Mouse (Mus musculus) kidney, postnatal 36 days (tissue): ENCODE results near the gene Mettl14.
"Not testable (repeated sequence)": the region's sequence is repeated elsewhere in the genome, so short reads cannot be mapped to it uniquely, and the experiment has no call there.

Experiments used
- DNase-seq, 2 experiments: peaks; one replicate each; pipeline ENCODE4 v3.0.0; 2021 to 2022; ENCODE audit warnings: mixed read lengths in 2 of 2

Mettl14 gene

DNA sequence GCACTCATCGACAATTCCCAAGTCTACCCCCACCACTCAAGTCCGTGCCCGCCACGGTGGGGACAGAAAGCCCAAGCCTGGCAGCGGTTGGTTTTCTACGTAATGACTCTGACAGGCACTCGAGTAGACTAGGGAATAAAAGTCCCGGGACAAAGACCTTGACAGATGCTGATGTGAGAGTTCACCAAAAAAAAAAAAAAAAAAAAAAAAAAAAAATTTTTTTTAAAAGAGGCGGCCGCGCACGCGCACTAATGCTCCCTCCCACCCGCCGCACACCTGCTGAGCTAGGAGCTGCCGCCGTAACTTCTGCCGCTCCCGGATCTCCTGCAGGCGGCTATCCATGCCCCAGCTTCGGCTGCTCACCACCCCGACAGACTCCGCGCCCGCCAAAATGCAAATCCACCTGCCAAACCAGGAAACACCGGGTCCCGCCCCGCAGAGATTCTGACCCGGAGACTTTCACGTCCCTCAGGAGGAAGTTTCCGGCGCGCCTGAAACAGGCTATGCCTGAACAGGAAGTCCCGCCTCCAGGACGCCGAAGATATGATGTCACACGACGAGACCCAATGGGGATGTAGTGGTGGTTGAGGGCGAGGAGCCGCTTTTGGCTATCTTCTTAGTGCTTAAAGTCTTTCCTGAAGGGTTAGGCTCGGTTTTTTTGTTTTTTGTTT lies at the start of gene Mettl14:
Gene Mettl14 (minus strand): TSS at position 623 of the 671 bp plus-strand sequence.
- DNase-seq, result peak; percentile 98

DNA sequence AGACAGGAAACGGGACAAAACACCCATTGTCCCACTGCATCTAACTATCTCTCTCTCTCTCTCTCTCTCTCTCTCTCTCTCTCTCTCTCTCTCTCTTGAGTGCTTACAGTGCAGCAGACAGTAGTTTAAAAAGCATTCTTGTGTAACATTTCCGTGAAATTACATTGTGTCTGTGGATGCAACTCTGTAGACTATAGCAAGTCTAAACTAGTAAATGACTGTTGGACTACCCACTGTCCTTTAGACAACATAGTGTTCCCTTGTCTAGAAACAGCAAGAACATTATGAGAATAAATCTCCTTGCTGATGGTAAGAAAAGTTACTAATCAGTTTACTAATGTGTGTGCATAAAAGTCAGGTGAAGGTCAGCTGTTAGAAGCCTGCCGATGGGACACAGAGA lies 47.5 kb upstream of the Mettl14 start:
- no peak for DNase-seq

DNA sequence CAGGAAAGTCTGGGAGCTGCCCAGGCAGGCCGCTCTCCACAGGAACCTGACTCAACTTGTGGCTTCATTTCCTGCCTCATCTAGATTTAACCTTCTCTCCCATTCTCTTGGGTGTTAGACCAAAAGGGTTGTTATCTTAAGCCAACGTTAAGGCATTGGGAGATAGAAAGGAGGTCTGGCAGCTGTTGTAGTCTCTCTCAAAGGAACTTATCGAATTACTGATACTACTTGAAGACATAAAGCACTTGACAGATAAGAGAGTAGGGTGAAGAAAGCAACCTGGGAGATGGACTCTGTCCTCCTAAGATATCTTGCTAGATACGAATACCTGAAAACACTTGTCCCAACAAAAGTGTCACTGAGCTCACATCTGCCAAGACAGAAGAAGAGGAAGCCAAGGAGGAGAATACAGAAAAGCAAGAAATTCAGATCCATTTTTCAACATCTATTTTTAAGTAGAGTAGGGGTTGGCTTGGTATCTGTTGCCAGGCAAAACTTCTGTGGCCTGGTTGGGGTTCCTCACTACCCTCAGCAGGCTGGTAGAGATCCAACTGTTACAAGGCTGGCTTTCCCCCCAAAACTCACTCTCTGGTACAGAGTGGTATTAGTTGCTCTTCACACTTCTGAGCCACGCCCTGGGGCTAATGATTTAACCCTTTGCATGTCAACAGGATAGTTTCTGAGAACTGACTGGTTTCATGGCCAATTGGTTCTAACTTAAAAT lies 46.2 kb upstream of the Mettl14 start:
- no peak for DNase-seq

DNA sequence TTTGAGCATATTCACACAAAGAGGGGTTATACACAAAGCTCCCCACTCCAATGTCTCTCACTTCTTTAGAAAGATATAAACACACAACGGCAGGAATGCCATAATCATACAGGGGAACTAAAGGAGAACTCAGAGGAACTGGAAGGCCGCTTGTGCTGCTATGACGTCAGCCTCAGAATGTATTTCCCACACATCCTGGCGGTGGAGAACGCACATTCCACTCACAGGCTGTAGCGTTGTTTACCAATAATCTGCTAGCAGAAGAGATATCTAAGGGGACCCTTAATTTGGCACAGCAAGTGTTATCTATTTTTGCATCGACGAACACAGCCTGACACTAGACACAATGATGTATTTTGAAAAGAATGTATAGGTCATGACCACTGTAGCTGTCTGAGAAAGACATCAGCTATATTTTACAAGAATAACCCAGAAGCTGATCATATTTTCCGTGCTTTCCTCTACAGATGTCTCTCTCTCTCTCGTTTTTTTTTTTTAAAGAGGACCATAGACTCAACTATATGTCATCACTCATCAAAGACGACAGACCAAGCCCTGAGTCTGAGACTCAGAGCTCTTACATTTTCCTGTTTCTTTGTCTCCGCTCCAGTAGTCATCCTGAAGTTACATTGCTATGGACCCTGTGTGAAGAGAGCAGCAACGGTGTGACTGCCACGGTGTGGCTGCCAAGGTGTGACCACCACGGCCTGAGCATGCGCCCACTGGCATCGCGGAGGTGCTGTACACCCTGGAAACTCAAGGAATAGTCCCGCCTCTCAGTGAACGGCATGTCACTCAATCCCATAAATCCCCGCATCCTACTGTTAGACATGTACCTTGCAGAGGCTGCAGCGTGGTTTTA lies 43.9 kb upstream of the Mettl14 start:
- no peak for DNase-seq

DNA sequence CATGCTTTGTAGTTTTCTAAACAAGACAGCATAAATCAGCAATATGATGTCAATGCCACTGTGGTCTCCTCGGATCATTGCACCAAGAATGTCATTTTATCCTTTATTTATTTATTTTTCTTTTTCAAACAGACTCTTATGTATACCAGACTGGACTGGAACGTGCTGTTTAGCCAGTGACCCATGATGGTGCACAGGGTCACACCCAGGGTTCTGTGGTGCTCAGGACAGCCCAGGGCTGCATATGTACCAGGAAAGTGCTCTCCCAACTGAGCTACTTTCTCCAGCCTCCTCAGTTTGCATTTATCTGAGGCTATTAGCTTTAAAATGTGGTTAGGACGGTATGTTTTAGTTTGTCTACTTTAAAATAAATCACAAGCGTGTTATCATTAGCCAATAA lies 42.1 kb upstream of the Mettl14 start:
- DNase-seq, result no peak

DNA sequence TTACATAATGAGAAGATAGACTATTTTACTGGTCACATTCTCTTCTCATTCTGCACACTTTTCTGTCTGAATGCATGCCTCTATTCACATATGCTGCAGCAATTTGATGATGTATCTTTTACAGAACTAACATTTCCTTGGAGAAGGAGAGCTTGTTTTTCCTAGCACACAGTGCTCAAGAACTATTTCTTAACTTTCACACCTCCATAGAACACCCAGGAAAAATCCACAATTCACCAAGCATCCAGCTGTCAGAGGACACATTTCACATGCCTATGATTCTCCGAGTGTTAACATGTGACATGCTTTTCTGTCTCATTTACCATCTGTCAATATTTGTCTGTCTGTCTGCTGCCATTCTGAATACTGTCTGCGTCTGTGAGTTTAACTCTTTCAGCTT lies 39.7 kb upstream of the Mettl14 start:
- DNase-seq, result no peak

DNA sequence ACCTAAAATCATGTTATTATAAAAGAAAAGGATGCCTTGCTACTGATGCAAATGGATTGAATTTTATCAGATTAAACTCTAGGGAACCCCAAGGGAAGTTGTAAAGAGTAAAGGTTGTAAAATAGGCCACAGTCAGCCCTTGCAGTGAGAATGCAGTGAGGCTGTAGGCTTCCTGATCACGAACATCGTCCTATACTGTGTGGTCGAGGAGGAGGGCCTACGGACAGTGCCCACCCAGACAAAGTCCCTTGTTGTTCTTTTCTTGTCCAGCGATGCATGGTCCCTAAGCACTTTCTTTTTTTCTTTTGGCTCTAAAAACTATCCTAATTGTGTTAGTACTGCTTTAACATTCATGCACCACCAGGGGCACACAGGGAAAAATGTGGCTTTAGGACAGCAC lies 27.3 kb upstream of the Mettl14 start:
- no peak for DNase-seq

DNA sequence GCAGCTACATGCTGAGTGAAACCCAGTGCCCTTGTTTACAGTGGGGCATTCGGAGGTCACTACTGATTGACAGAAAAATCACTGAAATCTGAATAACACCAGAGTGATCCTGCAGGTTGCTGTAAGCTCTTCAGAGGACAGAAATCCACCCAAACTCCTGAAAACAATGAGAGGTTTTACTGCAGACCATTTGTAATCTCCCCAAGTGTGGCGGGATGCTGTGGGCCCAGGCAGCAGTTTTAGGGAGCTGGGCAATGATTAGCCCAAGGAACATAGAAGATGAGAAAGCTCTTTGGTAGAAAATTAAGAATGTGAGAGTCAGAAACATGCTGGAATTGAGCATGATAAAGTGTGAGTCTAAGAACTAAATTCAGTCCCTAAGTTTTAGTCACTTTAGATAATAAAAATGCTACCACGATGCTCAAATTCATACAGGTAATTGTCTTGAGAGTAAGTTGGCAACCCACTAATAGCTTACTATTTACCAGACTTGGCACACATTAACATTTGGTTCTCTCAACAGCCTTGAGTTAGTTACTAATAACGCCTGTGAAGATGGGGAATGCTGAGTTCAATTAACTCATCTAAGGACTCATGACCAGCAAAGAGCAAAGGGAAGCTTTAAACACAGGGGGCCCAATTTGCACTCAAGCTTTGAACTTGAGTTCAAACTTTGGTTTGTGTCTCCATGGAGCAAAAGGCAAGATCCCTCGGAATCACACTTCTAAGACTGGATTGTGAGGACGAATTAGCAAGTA lies 26.1 kb upstream of the Mettl14 start:
- peak; percentile 10 to 40 for DNase-seq

DNA sequence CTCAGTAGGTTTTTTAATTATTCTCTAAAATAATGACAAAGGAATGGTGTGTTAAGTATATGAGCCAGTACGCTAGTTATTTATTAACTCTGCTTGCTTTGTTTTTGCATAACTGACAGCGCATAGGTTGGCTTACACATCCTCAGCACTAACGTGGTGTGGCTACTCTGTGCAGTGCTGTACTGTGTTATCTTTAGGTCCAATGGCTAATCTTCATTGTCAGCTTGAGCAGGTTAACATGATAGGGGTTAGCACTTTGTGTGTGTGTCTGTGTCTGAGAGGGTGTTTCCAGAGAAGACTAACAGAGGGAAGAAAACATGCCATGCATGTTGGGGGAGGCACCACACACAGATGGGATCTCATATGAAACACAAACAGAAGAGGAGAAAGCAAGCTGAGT lies 19.0 kb upstream of the Mettl14 start:
- no peak for DNase-seq

DNA sequence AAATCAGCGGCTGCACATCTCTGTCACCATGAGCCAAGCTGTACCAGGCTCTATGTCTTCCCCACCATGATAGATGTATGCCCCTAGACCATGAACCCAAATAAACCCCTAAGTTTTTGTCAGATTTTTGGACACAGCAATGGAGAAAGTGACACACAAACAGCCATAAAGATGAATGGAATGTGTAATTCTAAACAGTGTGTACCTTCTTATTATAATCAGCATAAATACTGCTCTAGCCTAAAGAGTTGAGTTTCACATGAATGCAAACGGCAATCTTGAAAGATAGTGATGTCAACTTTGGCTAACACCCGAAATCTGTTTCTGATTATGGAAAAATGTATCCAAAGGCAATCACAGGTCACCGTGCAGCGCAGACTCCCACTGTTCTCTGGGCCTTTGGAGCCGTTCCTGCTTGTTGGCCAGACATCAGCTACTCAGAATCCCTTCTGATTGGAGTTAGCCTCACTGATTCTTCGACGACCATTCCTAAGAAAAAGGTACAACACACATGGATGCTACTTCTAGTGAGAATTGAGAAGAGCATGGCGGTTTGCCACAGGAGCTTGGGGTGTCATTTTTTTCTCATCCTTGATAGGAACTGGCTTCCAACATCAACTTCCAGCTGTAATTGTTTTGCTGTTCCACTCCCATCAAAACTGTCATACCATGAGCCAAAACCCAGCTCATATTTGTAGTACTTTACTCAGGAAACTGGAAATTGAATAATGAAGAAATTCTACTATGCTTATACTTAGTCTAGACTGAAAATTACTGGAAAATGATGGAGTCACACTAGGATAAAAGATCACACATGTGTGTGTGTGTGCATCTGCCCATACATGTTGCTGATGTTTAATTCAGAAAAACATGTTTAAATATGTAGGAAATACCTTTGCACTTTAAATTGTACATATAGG lies 11.9 kb upstream of the Mettl14 start:
- no peak for DNase-seq

DNA sequence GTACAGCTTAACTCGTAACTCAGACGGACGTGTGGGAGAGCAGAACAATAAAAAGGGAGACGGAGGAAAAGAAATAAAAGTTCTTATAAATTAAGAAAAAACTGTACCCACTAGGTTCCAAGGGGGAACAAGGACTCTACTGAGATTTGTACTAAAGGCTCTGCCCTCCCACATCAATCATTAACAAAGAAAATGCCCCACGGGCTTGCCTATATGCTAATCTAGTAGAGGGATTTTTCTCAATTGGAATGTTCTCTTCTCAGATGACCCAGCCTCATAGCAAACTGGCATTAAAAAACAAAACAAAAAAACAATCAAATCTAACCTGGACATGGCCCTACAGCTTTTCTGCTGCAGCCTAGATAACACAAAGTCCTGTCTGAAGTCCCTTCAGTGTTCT lies 9.7 kb upstream of the Mettl14 start:
- peak; percentile 46 to 55 for DNase-seq

DNA sequence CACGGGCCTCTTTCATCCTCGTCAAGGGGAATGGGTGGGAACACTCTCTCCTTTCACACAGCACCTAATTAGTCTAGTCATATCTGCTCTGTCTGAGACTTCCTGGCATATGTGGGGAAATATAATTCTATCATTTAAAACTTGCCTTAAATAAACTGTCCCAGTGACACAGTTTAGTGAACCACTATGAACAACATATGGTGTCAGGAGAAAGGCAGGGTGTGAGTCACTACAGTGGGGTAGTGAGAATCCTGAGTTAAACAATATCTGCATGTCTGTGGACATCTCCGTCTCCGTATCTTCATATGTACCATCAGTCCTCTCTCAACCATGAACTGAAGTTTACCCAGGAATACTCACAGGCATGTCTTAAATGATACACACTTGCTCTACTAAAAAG lies 5.3 kb upstream of the Mettl14 start:
- DNase-seq, result no peak

DNA sequence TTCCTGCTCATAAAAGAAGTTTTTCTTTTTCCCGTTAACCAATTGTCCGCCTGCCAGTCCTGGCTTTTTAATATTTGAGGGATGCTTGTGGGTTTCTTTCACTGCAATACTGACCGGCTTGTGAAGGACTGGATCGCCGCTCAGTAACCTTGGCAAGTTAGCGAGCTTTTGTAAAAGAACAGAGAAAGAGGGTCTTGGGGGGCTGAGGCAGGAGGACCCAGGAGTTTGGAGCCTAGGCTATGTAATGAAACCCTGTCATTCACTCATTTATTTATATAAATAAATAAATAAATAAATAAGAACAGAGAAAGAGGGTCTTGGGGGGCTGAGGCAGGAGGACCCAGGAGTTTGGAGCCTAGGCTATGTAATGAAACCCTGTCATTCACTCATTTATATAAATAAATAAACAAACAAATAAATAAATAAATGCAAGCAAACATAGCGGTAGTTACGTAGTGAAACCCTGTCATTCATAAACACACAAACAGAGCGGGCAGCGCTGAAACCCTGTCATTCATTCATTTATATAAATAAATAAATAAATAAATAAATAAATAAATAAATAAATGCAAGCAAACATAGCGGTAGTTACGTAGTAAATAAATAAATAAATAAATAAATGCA lies 361 bp upstream of the Mettl14 start:
- not testable (repeated sequence) for DNase-seq

DNA sequence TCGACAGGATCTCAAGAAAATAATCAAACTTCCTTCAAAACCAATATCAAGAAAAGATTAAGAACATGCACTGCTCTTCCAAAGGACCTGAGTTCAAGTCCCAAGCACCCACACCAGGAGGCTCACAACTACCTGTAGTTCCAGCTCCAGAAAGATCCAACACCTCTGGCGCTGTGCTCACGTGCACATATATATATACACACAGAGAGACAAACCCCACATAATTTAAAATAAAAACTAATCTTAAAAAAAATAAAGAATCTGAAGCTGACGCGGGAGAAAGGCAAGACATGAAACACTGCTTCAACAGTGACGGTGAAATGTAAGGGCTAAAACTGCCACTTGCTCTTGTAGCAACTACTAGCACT lies 806 bp downstream of the Mettl14 start:
- peak in 1 of 2 experiments; percentile 8 for DNase-seq

DNA sequence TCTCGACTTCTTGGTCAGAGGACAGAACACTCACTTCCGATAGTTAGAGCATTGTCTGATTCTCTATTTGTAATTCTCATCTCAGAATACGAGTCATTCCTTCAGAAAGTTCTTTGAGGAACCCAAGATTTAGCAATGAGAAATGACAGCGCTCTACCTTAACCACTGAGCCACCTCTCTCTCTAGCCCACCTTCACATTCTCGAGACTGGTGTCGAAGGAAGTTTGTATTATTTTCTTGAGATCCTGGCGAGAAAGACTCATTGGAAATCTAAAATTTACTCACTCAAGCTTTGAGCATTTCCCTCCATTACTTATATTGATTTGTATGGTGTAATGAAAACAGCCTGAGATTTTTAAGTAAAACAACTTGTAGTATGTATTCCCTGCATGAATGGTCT lies 1.5 kb downstream of the Mettl14 start:
- DNase-seq, result no peak

DNA sequence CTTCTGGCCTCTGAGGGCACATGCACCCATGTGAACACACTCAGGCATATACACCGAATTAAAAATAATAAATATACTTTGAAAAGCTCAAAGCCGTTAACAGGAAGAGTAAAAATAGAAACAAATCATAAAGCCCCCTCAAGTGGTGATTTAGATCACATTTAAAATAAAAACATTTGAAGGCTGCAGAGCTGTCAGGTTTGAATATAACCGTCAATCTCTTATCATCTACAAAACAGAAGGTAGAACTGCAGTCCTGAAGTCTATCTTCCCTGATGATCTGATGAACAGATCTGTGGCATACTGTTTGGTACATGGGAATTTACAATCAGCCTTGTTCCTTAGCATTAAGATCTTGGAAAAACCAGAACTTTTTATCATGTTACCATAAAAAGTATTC lies 9.3 kb downstream of the Mettl14 start:
- no peak for DNase-seq

DNA sequence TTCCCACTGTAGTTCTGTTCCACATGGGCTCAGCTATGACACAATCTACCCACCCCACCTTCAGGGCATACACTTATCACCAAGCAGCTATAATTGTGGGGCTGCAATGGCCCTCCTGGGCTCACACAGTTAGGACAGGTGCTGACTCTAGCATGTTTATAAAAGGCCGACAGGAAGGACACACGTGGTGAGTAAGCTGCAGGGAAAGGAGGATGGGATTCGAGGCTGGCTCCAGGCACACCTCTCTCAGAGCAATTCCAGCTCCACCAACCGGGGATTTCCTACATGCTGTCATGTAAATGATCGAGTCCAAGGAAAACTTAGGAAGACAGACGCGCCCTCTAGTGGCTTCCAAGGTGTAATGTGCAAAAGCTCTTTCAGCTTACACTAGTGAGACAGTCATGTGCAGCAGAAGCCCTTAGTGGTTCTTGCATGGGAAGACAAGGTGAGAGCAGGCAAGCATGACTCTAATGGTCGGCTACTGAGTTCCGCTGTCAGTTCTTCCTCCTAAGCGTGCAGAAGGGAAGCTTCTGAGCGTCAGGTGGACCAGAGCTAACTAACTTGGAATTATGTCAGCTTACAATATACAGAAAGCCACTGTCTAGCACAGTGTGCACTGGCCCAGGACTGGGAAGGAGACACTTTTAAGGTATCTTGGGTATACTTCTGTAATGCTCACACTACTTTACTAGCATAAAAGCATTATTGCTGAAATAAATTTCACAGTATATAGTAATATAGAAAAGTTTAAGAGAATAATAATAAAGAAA lies 14.0 kb downstream of the Mettl14 start:
- DNase-seq, result peak; percentile 70 to 83

DNA sequence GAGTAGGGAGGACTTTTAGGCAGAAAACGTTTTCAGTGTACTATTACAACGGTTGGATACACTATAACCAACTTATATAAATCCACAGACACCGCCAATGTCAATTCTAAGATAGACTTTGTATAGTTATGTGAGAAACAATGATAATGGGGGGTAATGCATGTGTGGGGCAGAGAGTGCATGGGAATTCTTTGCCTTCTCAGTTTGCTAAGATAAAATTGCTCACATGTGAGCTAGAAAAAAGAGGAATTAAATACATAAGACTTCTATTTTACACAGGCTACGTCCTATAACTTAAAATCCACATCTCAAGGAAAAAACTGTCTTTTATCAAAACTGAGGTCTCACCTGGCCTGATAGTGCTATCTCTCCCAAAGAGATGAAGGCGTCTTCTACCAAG lies 15.0 kb downstream of the Mettl14 start:
- DNase-seq, result no peak

DNA sequence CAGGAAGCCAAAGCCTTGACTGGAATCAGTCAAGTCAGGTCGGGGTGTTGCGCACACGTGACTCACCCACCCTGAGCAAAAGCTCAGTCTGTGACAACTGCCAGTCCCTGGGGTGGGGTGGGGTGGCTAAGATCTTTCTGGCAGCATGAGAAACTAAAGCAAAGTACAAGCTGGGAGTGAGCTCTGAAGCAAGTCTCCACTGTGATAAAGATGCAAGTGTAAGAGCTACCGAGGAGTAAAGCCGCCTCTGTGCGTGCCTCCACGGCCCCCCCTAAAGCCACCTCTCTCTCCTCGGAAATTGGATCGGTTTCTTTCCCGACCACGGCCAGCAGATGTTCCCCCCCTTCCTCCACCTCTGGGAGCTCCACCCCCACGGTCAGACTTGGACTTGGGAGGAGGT lies 16.7 kb downstream of the Mettl14 start:
- no peak for DNase-seq

DNA sequence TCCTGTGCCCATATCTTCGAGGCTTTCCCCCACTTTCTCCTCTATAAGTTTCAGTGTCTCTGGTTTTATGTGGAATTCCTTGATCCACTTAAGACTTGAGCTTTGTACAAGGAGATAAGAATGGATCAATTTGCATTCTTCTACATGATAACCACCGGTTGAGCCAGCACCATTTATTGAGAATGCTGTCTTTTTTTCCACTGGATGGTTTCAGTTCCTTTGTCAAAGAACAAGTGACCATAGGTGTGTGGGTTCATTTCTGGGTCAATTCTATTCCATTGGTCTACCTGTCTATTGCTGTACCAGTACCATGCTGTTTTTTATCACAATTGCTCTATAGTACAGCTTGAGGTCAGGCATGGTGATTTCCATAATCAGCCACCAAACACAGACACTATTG lies 19.1 kb downstream of the Mettl14 start:
- DNase-seq, result not testable (repeated sequence)
